Mouse (Mus musculus): ENCODE measurements around the gene Olfr101.

Gene Olfr101

DNA sequence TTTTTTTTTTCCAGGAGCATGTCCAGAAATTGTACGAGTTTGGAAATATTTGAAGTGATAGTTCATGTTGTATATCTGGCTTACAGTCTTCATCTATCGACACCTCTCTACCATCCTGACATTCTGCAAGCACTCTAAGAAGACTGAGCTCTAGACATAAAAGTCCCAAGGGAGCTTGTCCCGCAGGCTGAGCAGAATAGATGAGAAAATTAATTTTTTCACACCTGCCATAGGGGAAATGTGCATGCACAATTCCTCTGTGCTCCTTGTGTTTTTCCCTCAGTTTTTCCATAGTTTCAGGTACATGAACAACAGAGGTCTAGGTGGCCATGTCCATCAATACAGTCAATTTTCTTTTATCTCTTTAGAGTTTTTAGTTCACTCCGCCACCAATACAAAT, at the start of gene Olfr101:
TSS of gene Olfr101 (minus strand) at position 101 of the 400 bp plus-strand sequence.
- DNase-seq = no peak

GRCm38 (mm10) chr17:37339598-37339997, 35.5 kb upstream of the Olfr101 start, which contains the start of gene Olfr103:
Gene Olfr103, minus strand, starts transcription at chr17:37339698.
- DNase-seq = no peak

- no peak for DNase-seq
These were observed 12.8 kb upstream of the Olfr101 start, which contains the start of gene Olfr102 for GRCm38 (mm10) chr17:37316954-37317353. Gene Olfr102, minus strand, starts transcription at chr17:37317054.

DNA sequence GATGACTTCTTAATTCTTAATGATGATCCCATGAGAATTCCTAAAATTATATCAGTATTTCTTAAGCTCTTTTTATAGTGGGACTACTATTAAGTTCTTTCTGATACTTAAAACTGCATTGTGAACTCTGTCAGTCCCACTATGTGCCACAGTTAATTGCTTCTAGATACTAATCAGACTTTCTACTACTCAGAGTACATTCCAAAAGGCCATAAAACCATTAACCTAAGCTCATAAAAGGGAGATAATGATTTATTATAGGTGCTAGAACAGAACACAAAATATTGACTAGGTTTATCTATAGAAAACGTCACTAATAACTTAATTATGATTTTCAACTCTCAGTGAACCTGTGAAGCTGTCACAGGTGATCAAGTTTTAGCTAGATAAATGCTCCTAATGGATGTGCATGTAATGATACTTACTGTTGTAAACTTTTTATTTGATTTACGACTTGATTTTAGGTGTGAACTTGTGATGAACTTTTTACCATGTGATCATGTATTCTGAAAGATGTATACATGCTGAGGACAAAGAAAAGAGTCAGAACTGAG, 6.1 kb upstream of the Olfr101 start:
- DNase-seq = no peak

DNA sequence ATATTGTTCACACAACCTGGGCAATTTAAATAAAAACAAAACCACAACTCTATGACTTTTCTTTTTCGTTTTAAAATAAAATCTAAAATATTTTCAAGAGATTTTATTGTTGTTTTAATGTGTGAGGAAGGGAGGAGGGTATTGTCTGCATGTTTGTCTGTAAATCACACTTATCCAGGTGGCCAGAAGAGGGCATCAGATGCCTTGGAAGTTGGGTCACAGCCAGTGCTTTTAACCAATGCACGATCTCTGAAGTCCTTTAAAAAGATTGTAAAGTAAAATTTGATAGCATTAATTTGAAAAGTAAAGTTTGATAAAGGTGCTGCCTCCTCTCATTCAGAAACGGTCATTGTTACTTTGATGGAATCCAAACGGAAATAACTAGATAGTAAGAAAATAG, 4.4 kb upstream of the Olfr101 start:
- no peak for DNase-seq

GRCm38 (mm10) chr17:37283360-37283759, 20.8 kb downstream of the Olfr101 start, which contains the start of gene Olfr99:
Gene Olfr99, minus strand, starts transcription at chr17:37283460.
- DNase-seq = no peak

DNA sequence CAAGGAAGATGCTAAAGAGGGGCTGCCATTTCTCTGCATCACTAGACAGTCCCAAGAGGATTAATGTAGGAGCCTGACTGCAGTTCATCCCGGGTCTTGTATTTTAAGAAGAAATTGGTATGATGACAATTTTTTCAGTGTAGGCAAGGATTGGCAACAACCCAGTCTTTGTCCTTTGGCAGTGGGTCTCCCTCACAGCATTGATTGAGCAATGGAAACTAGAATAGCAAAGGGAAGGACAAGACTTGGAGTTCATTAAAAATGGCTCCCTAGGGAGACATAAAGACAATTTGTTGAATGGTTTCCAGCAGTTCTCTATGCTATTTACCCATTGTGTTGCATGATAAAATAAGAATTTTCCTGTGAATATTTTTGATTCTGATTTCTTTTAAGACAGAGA, 23.8 kb downstream of the Olfr101 start:
- no peak for DNase-seq

DNA sequence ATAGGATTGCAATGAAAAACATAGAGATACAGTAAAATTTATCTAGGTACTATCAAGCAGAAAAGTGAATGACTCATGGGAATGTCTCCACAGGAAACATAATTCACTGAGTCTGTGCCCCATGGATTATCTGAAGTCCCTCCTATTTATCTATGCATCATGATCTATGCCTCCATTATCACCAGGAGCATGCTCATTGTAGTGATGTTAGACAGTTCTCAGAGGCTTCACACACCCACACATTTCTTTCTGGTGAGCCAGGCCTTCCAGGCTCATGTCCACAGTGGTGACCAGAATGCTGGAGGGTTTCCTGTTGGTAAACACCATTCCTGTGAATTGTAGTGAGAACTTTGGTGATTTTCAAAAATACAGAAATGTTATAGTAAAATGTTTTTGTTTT, 27.5 kb downstream of the Olfr101 start:
- DNase-seq = no peak

DNA sequence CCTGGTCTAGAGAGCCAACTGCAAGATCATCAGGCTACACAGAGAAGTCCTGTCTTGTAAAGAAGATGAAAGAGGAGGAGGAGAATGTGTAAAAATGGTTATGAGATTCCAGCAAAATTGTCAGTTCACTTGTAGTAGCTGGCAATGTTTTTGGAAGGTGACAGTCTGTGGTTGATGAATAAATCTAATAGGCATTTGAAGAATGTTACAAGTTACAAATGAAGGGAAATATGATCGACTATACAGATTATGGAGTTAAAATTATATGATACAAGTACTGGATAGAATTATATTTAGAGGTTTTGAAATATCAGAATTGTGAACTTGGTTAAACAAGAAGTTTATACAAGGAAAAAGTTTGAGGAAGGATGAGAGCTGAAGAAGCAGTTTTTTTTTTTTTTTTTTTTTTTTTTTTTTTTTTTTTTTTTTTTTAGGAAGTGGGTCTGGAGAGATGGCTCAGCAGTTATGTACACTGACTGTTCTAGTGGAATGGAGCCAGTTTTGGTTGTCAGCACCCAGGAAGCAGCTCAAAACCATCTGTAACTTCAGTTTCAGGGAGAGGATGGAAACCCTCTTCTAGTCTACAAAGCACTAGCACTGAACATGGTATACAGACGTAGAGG, 28.4 kb downstream of the Olfr101 start:
- DNase-seq = no peak

- DNase-seq = no peak
These were observed 33.4 kb downstream of the Olfr101 start for GRCm38 (mm10) chr17:37270702-37271092.

DNA sequence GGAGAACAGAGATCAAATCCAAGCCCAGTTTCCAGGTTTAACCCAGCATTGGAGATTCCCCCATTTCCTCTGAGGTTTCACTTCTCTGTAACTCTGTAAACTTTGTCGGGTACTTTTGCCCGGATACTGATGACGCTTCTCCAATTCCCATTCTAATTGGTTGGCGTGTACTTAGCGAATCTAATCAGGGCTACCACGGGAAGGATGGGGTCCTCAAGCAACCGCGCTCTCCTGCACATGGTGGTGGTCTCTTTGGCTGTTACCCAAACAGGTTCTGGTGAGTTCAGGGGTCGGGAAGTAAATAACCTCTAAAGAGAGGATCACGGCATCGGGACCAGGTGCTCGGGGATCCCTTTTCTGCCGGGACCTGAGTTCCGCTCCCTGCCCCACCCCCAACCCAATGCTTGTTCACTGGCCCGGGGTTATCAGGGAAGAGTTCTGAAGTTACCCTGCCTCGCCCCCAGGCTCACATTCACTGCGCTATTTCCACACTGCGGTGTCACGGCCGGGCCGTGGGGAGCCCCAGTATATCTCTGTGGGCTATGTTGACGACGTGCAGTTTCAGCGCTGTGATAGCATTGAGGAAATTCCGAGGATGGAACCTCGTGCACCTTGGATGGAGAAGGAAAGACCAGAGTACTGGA, 33.9 kb downstream of the Olfr101 start, which contains the start of gene H2-M3:
TSS of gene H2-M3 (plus strand) at position 163 of the 644 bp plus-strand sequence.
- peak; percentile 47 for DNase-seq

GRCm38 (mm10) chr17:37263626-37264025, 40.5 kb downstream of the Olfr101 start, which contains the start of gene Olfr98:
Gene Olfr98, minus strand, starts transcription at chr17:37263749.
- DNase-seq = no peak

DNA sequence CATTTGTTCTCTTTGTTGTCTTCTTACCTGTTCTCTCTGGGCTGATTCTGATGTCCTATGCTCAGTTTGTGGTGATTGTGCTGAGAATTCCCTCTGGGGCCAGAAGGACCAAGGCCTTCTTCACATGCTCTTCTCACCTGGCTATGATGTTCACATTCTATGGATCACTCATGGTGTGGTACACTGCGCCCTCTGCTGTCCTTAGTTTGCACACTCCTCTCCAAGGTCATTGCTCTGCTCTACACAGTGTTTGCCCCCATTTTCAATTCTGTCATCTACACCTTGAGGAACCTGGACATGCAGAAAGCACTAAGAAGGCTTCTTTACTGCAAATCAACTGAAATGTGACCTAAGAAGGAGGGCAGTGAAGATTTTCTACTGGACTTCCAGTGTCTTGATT, 53.6 kb downstream of the Olfr101 start:
- DNase-seq = no peak

DNA sequence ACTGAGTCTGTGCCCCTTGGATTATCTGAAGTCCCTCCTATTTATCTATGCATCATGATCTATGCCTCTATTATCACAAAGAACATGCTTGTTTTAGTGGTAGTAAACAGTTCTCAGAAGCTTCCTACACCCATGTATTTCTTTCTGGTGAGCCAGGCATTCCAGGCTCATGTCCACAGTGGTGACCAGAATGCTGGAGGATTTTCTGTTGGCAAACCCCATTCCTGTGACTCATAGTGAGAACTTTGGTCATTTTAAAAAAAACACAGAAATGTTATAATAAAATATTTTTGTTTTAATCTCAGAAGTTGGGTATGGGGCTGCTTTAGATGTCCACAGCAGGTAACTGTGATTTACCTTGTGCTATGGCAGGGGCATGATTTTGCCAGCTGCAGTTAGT, 54.7 kb downstream of the Olfr101 start:
- no peak for DNase-seq

Measured in cerebellum, adult 9-11 months (tissue).